Mouse (Mus musculus) forebrain, embryonic 11.5 days (tissue): ENCODE results near the gene Pnmt. TPM values are rescaled to one million over a fixed set of nuclear protein-coding genes. Genes with fewer than 3 reads are reported as not detected.

Experiments
- ATAC-seq: fragments of 200-750 bp; cut with Nextera tagmentation; replicated peaks from 2 replicates; pipeline ENCODE4 v1.8.0; 2017; ENCODE audit warnings: moderate TSS enrichment; ENCODE audit not compliant: low FRiP score
- DNase-seq: peaks from one replicate; pipeline ENCODE4 v3.0.0-alpha.2; 2017; ENCODE audit warnings: low spot score
- H3K27ac ChIP-seq: fragments of 300-500 bp; sonication (generic); 2 replicates; pipeline ENCODE4 v1.5.1; 2014; ENCODE audit warnings: low read depth, low read length
- H3K27me3 ChIP-seq: fragments of 300-500 bp; sonication (generic); 2 replicates; pipeline ENCODE4 v1.6.1; 2014; ENCODE audit warnings: mild to moderate bottlenecking, low read length, mixed read lengths; ENCODE audit not compliant: control insufficient read depth, insufficient read depth
- H3K36me3 ChIP-seq: fragments of 300-500 bp; sonication (generic); 2 replicates; pipeline ENCODE4 v1.6.1; 2014; ENCODE audit warnings: mild to moderate bottlenecking, low read length, moderate library complexity, mixed read lengths; ENCODE audit not compliant: control insufficient read depth, insufficient read depth
- H3K4me1 ChIP-seq: fragments of 300-500 bp; sonication (generic); replicated peaks from 2 replicates; pipeline ENCODE4 v1.6.1; 2014; ENCODE audit warnings: low read length, mixed read lengths; ENCODE audit not compliant: control insufficient read depth, insufficient read depth
- H3K4me2 ChIP-seq: fragments of 300-500 bp; sonication (generic); 2 replicates; pipeline ENCODE4 v1.6.1; 2014; ENCODE audit warnings: low read depth, mild to moderate bottlenecking, low read length, moderate library complexity, mixed read lengths; ENCODE audit not compliant: severe bottlenecking
- H3K4me3 ChIP-seq: fragments of 300-500 bp; sonication (generic); 2 replicates; pipeline ENCODE4 v1.5.1; 2014; ENCODE audit warnings: low read depth, low read length
- H3K9ac ChIP-seq: fragments of 300-500 bp; sonication (generic); 2 replicates; pipeline ENCODE4 v1.6.1; 2014; ENCODE audit warnings: low read length
- H3K9me3 ChIP-seq: fragments of 300-500 bp; sonication (generic); 2 replicates; pipeline ENCODE4 v1.6.1; 2016; ENCODE audit warnings: low read length, mixed read lengths; ENCODE audit not compliant: control insufficient read depth
- WGBS: fragments of 180-500 bp; shearing (Covaris S2); extraction: QIAGEN DNeasy Blood & Tissue Kit; methylation state at CpG from one replicate; pipeline ENCODE4 v1.1.7; 2014; 5-methylcytosine and 5-hydroxymethylcytosine counted together
- polyA plus RNA-seq: library from polyadenylated mRNA; unstranded; fragments of >200 nt; fragmentation: Nextera tagmentation; extraction: Ambion mirVana; gene quantifications from 2 replicates; pipeline ENCODE4 v1.2.1, GENCODE M21; 2014

The Pnmt gene
- polyA plus RNA-seq, 1 experiment from 2014 or later = not detected

GRCm38 (mm10) chr11:98426592-98426991, 40.3 kb downstream of the Pnmt start:
- no peak overlapping the region for H3K9ac ChIP-seq

GRCm38 (mm10) chr11:98428436-98428835, 42.2 kb downstream of the Pnmt start:
- Histone ChIP-seq H3K4me1 (no peaks in the 10 kb centered on the region), H3K36me3 (no peaks in the 10 kb centered on the region; the same call in 1 of the 2 replicates), H3K9ac (no peak overlapping the region), H3K4me2 (no peak overlapping the region), H3K4me3 (no peak overlapping the region), H3K27me3 (no peaks in the 10 kb centered on the region), H3K9me3 (no peaks in the 10 kb centered on the region), H3K27ac (no peak overlapping the region)
- DNase-seq (no peak), ATAC-seq (no peak)
- WGBS = 89% methylated on average over 5 of the region's 5 CpGs

More at GRCm38 (mm10) chr11:98426592-98426991, 40.3 kb downstream of the Pnmt start:
- no peaks in the 10 kb centered on the region for H3K27me3 ChIP-seq
- H3K4me1 ChIP-seq = no peaks in the 10 kb centered on the region
- 89% methylated on average over 7 of the region's 7 CpGs for WGBS
- ATAC-seq (no peak), DNase-seq (no peak)
- H3K27ac ChIP-seq = no peak overlapping the region
- H3K9me3 ChIP-seq = no peaks in the 10 kb centered on the region
- no peak overlapping the region for H3K4me3 ChIP-seq
- H3K4me2 ChIP-seq = no peak overlapping the region
- H3K36me3 ChIP-seq = no peaks in the 10 kb centered on the region; the same call in 1 of the 2 replicates

GRCm38 (mm10) chr11:98431743-98432502, 45.7 kb downstream of the Pnmt start:
- H3K9me3 ChIP-seq = no peaks in the 10 kb centered on the region
- 79% methylated on average over 9 of the region's 9 CpGs for WGBS
- no peaks in the 10 kb centered on the region for H3K27me3 ChIP-seq
- H3K9ac ChIP-seq = no peak overlapping the region
- H3K4me3 ChIP-seq = no peak overlapping the region
- DNase-seq (no peak), ATAC-seq (no peak)
- H3K36me3 ChIP-seq = no peaks in the 10 kb centered on the region; the same call in 1 of the 2 replicates
- no peaks in the 10 kb centered on the region for H3K4me1 ChIP-seq
- no peak overlapping the region for H3K4me2 ChIP-seq
- H3K27ac ChIP-seq = no peak overlapping the region

GRCm38 (mm10) chr11:98435723-98436122, 49.5 kb downstream of the Pnmt start:
- 95% methylated on average over 9 of the region's 9 CpGs for WGBS
- no peak for DNase-seq
- no peaks in the 10 kb centered on the region for H3K4me1 ChIP-seq
- no peaks in the 10 kb centered on the region for H3K9me3 ChIP-seq
- ATAC-seq = no peak
- H3K4me3 ChIP-seq = no peak overlapping the region
- H3K4me2 ChIP-seq = no peak overlapping the region
- H3K9ac ChIP-seq = no peak overlapping the region
- no peaks in the 10 kb centered on the region; the same call in 1 of the 2 replicates for H3K36me3 ChIP-seq
- H3K27ac ChIP-seq = no peak overlapping the region
- no peaks in the 10 kb centered on the region for H3K27me3 ChIP-seq

- WGBS = 85% methylated on average over 6 of the region's 6 CpGs
- Histone ChIP-seq H3K27ac (no peak overlapping the region), H3K4me3 (no peak overlapping the region), H3K9ac (no peak overlapping the region), H3K27me3 (no peaks in the 10 kb centered on the region), H3K36me3 (no peaks in the 10 kb centered on the region; the same call in 1 of the 2 replicates), H3K4me2 (no peak overlapping the region), H3K4me1 (no peaks in the 10 kb centered on the region), H3K9me3 (no peaks in the 10 kb centered on the region)
- ATAC-seq (no peak), DNase-seq (no peak)
Measured at GRCm38 (mm10) chr11:98437441-98437840, 51.2 kb downstream of the Pnmt start.

Other genes with a start within 250 kb of the Pnmt start
- gene Fbxl20, start 236.0 kb upstream of the Pnmt start, polyA plus RNA-seq = 19.4 and 33.4 TPM in 2 replicates
- 75.5 and 81.7 TPM in 2 replicates for gene Med1, start 193.2 kb upstream of the Pnmt start, polyA plus RNA-seq
- 16.1 and 18.2 TPM in 2 replicates for gene Cdk12, start 183.4 kb upstream of the Pnmt start, polyA plus RNA-seq
- 3.8 and 5.8 TPM in 2 replicates for gene Neurod2, start 56.8 kb upstream of the Pnmt start, polyA plus RNA-seq
- gene Ppp1r1b, start 38.0 kb upstream of the Pnmt start, polyA plus RNA-seq = 0.29 and 0.41 TPM in 2 replicates
- 38.1 and 39.9 TPM in 2 replicates for gene Stard3, start 28.1 kb upstream of the Pnmt start, polyA plus RNA-seq
- not detected in 2 replicates for gene Tcap, start 2.6 kb upstream of the Pnmt start, polyA plus RNA-seq
- 9.0 and 9.2 TPM in 2 replicates for gene Pgap3, start 14.0 kb downstream of the Pnmt start, polyA plus RNA-seq
- 19.7 and 23.2 TPM in 2 replicates for gene Erbb2, start 26.0 kb downstream of the Pnmt start, polyA plus RNA-seq
- 111 and 112 TPM in 2 replicates for gene Mien1, start 52.5 kb downstream of the Pnmt start, polyA plus RNA-seq
- gene Grb7, start 59.9 kb downstream of the Pnmt start, polyA plus RNA-seq = 1.8 and 1.9 TPM in 2 replicates
- gene Ikzf3, start 159.6 kb downstream of the Pnmt start, polyA plus RNA-seq = 0.08 TPM in 1 of 2 replicates, not detected in the other
- gene Zpbp2, start 164.6 kb downstream of the Pnmt start, polyA plus RNA-seq = 0.21 TPM in 2 replicates
- gene Ormdl3, start 200.9 kb downstream of the Pnmt start, polyA plus RNA-seq = 8.6 and 11.2 TPM in 2 replicates
- not detected in 2 replicates for gene Lrrc3c, start 211.8 kb downstream of the Pnmt start, polyA plus RNA-seq
- 0.96 and 1.5 TPM in 2 replicates for gene Gm12355, start 239.2 kb downstream of the Pnmt start, polyA plus RNA-seq
- gene Gsdma3, start 239.9 kb downstream of the Pnmt start, polyA plus RNA-seq = not detected in 2 replicates